Mouse (Mus musculus) forebrain, postnatal 0 days (tissue): ENCODE measurements around the gene 4930524J08Rik. TPM values are rescaled to one million over a fixed set of nuclear protein-coding genes. Genes with fewer than 3 reads are reported as not detected.
A peak's percentile ranks its signal among the peaks of the same experiment; 100 is the strongest.

Experiments used
- ATAC-seq: fragments of 200-750 bp; cut with Nextera tagmentation; 2 replicates; pipeline ENCODE4 v1.8.0; 2017; ENCODE audit warnings: mild to moderate bottlenecking, moderate library complexity
- DNase-seq: peaks from one replicate; pipeline ENCODE4 v3.0.0-alpha.2; 2015
- H3K27ac ChIP-seq: fragments of 300-500 bp; sonication (generic); 2 replicates; pipeline ENCODE4 v1.5.1; 2014; ENCODE audit warnings: low read depth, mild to moderate bottlenecking, antibody characterized with exemption, low read length, moderate library complexity, mixed read lengths
- H3K27me3 ChIP-seq: fragments of 300-500 bp; sonication (generic); 2 replicates; pipeline ENCODE4 v1.6.1; 2014; ENCODE audit warnings: mild to moderate bottlenecking, low read length, mixed read lengths; ENCODE audit not compliant: insufficient read depth
- H3K36me3 ChIP-seq: fragments of 300-500 bp; sonication (generic); 2 replicates; pipeline ENCODE4 v1.6.1; 2014; ENCODE audit warnings: mild to moderate bottlenecking, moderate library complexity; ENCODE audit not compliant: insufficient read depth
- H3K4me1 ChIP-seq: fragments of 300-500 bp; sonication (generic); 2 replicates; pipeline ENCODE4 v1.6.1; 2014; ENCODE audit warnings: antibody characterized with exemption; ENCODE audit not compliant: insufficient read depth
- H3K4me2 ChIP-seq: fragments of 300-500 bp; sonication (generic); 2 replicates; pipeline ENCODE4 v1.6.1; 2014; ENCODE audit warnings: low read depth, mild to moderate bottlenecking, moderate library complexity
- H3K4me3 ChIP-seq: fragments of 300-500 bp; sonication (generic); 2 replicates; pipeline ENCODE4 v1.5.1; 2014; ENCODE audit warnings: low read depth, low read length, mixed read lengths
- H3K9ac ChIP-seq: fragments of 300-500 bp; sonication (generic); 2 replicates; pipeline ENCODE4 v1.6.1; 2014; ENCODE audit warnings: mild to moderate bottlenecking
- H3K9me3 ChIP-seq: fragments of 300-500 bp; sonication (generic); 2 replicates; pipeline ENCODE4 v1.6.1; 2016; ENCODE audit warnings: low read length
- CTCF ChIP-seq: sonication (generic); IDR thresholded peaks from 2 replicates; pipeline ENCODE4 v1.5.1; 2016; ENCODE audit warnings: antibody characterized with exemption, control low read depth, low read depth
- whole genome bisulfite sequencing: fragments of 180-500 bp; shearing (Covaris S2); extraction: QIAGEN DNeasy Blood & Tissue Kit; methylation state at CpG from one replicate; pipeline ENCODE4 v1.1.7; 2014; 5-methylcytosine and 5-hydroxymethylcytosine counted together
- polyA plus RNA-seq: library from polyadenylated mRNA; unstranded; fragments of >200 nt; fragmentation: Nextera tagmentation; extraction: Ambion mirVana; gene quantifications from 2 replicates; pipeline ENCODE4 v1.2.1, GENCODE M21; 2015
- total RNA-seq: library from RNA; depleted of rRNA; stranded (reverse); fragments of >200 nt; gene quantifications from 2 replicates; pipeline ENCODE4 v1.2.3, GENCODE M21; 2014; rRNA removed

Gene 4930524J08Rik
- total RNA-seq (5.0 and 9.0 TPM in 2 replicates), polyA plus RNA-seq (3.1 and 3.3 TPM in 2 replicates)

GRCm38 (mm10) chr5:99978699-99979442, at the start of gene 4930524J08Rik, which contains the start of gene Hnrnpd:
Gene 4930524J08Rik, plus strand, starts transcription at chr5:99979061.
Gene Hnrnpd, minus strand, starts transcription at chr5:99978938.
- peak within 1 kb of the TSS; percentile 83 for H3K9ac ChIP-seq
- DNase-seq, result peak; percentile 98
- peak within 1 kb of the TSS; percentile 99 for H3K27ac ChIP-seq
- peak; percentile 98 for ATAC-seq
- H3K36me3 ChIP-seq, result no peaks in the 10 kb centered on the region
- H3K4me1 ChIP-seq, result peaks cover 18% of the 10 kb centered on the region
- under 1% methylated on average over 79 of the region's 97 CpGs for WGBS
- H3K4me2 ChIP-seq, result peak within 1 kb of the TSS; percentile 80
- H3K27me3 ChIP-seq, result no peaks in the 10 kb centered on the region
- H3K9me3 ChIP-seq, result no peaks in the 10 kb centered on the region
- peak within 1 kb of the TSS; percentile 90 for H3K4me3 ChIP-seq
- no peak for TF ChIP-seq CTCF

- DNase-seq (no peak), ATAC-seq (no peak)
- H3K4me1 ChIP-seq, result no peaks in the 10 kb centered on the region
- no peak overlapping the region for H3K27ac ChIP-seq
- H3K27me3 ChIP-seq, result no peaks in the 10 kb centered on the region
- H3K9me3 ChIP-seq, result no peaks in the 10 kb centered on the region
- TF ChIP-seq CTCF, result no peak
- WGBS, result 91% methylated on average over 6 of the region's 6 CpGs
- H3K36me3 ChIP-seq, result no peaks in the 10 kb centered on the region
- no peak overlapping the region for H3K4me2 ChIP-seq
- H3K4me3 ChIP-seq, result no peak overlapping the region
- no peak overlapping the region for H3K9ac ChIP-seq
These were observed 47.0 kb upstream of the 4930524J08Rik start for GRCm38 (mm10) chr5:99931910-99932309.

GRCm38 (mm10) chr5:99939440-99939839, 39.4 kb upstream of the 4930524J08Rik start:
- no peaks in the 10 kb centered on the region for H3K27me3 ChIP-seq
- no peak for DNase-seq
- H3K4me1 ChIP-seq, result 0 out of 2 replicates have a peak, but pooled peaks cover 5% of the 10 kb centered on the region
- H3K4me2 ChIP-seq, result no peak overlapping the region
- no peak for TF ChIP-seq CTCF
- H3K9me3 ChIP-seq, result no peaks in the 10 kb centered on the region
- WGBS, result 76% methylated on average over 3 of the region's 3 CpGs
- H3K4me3 ChIP-seq, result no peak overlapping the region
- no peaks in the 10 kb centered on the region for H3K36me3 ChIP-seq
- no peak overlapping the region for H3K27ac ChIP-seq
- peak; percentile 50; the same call in 1 of the 2 replicates for ATAC-seq
- H3K9ac ChIP-seq, result no peak overlapping the region

DNA sequence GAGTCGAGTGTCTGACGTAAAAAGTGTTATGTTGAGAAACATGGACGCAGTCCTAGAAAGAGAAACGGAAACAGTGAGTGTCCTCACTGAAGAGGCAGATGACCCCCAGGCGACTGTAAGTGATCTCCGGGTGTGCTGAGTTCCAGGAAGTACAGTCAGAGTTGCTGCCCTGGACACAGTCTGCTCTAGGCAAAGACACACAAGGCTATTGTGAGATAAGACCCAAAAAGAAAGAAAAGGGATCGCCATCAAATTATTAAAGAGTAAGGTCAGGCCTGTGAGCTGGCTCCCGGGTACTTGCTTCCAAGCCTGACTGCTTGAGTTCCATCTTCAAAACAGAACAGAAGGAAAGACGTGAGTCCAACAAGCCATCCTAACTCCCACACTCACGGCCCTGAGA, 37.6 kb upstream of the 4930524J08Rik start:
- no peak overlapping the region for H3K27ac ChIP-seq
- H3K9me3 ChIP-seq, result no peaks in the 10 kb centered on the region
- H3K4me3 ChIP-seq, result no peak overlapping the region
- TF ChIP-seq CTCF, result no peak
- H3K27me3 ChIP-seq, result no peaks in the 10 kb centered on the region
- H3K36me3 ChIP-seq, result no peaks in the 10 kb centered on the region
- H3K4me1 ChIP-seq, result 0 out of 2 replicates have a peak, but pooled peaks cover 5% of the 10 kb centered on the region
- H3K9ac ChIP-seq, result no peak overlapping the region
- DNase-seq, result no peak
- WGBS, result 84% methylated on average over 10 of the region's 10 CpGs
- no peak for ATAC-seq
- H3K4me2 ChIP-seq, result no peak overlapping the region

DNA sequence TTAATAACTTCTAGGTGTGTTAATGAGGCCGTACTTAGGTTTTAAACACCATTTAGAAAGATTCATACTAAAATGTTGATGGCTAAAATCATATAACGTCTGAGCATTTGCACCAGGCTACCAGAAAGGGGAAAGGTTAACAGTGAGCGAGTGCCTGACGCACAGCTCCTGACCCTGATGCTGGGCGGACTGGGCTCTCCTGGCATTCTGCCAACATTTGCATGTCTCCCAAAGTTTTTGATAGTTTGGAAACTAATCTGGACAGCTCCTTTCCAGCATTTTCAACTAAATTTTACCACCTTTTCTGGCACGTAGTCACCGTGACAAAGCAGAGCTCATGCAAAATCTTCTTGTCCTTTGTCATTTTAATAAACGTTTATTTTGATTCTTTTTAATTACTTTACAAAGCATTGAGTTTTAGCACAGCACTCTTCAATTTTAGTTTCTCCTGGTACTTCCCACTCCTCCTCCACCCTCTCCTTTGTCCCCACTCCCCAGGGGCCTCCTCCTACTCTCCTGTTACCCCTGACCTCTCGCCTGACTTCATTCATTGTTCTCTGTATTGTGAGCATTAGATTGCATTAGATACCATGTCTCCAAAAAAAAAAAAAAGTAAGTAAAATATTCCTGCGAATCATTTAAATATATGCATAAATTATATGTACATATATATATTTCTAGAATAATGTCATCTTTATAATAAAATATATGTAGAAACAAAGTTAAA, 36.9 kb upstream of the 4930524J08Rik start:
- DNase-seq (no peak), ATAC-seq (no peak)
- no peaks in the 10 kb centered on the region for H3K9me3 ChIP-seq
- H3K27ac ChIP-seq, result no peak overlapping the region
- H3K36me3 ChIP-seq, result no peaks in the 10 kb centered on the region
- 0 out of 2 replicates have a peak, but pooled peaks cover 5% of the 10 kb centered on the region for H3K4me1 ChIP-seq
- H3K4me3 ChIP-seq, result no peak overlapping the region
- no peak overlapping the region for H3K9ac ChIP-seq
- no peaks in the 10 kb centered on the region for H3K27me3 ChIP-seq
- TF ChIP-seq CTCF, result no peak
- 42% methylated on average over 10 of the region's 10 CpGs for WGBS
- H3K4me2 ChIP-seq, result no peak overlapping the region

DNA sequence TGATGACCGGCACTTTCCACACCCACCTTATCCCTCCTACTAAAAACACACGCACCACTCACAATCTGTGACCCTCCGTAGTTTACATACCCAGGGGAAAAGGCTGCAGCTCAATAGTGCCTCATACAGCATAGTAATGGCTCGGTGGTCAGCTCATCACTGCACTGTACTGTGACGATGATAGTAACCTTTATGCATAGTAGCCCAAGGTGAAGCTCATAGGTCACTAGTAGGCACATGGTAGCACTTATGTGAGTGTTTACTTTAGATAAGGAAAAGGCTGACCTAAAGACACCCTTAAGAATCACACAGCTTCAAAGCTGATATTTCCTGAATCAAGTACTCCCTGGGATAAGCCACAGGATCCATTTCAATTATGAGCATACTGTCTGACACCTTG, 26.3 kb upstream of the 4930524J08Rik start:
- H3K9ac ChIP-seq, result no peak overlapping the region
- H3K9me3 ChIP-seq, result no peaks in the 10 kb centered on the region
- no peak overlapping the region for H3K4me3 ChIP-seq
- no peak for DNase-seq
- H3K4me2 ChIP-seq, result no peak overlapping the region
- 97% methylated on average over 5 of the region's 5 CpGs for WGBS
- no peak for TF ChIP-seq CTCF
- H3K27ac ChIP-seq, result no peak overlapping the region
- H3K27me3 ChIP-seq, result no peaks in the 10 kb centered on the region
- no peak for ATAC-seq
- no peaks in the 10 kb centered on the region for H3K4me1 ChIP-seq
- peaks cover 4% of the 10 kb centered on the region; the same call in 1 of the 2 replicates for H3K36me3 ChIP-seq

DNA sequence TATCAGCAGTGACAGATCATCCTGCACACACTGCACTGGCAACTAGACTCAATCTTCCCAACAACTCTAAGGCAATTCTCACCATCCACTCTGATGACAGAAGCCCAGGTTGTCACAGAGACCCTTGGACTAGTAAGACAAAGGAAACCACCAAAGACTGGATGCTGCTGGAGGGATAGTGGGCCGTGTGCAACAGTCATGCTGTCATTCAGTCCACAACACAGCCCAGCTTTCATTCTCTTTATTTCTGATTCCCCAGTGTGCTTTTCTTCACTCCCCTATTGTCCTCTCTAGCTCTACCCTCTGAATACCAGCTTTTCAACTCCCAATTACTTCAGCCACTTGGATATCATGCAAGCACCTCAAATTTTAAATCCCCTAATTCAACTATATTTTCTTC, 25.0 kb upstream of the 4930524J08Rik start:
- DNase-seq (no peak), ATAC-seq (peak; percentile 55)
- no peak for TF ChIP-seq CTCF
- Histone ChIP-seq H3K9ac (no peak overlapping the region), H3K9me3 (no peaks in the 10 kb centered on the region), H3K4me3 (no peak overlapping the region), H3K36me3 (peaks cover 11% of the 10 kb centered on the region), H3K4me2 (no peak overlapping the region), H3K27ac (no peak overlapping the region), H3K4me1 (no peaks in the 10 kb centered on the region), H3K27me3 (no peaks in the 10 kb centered on the region)
- WGBS, result 9% methylated on average over 1 of the region's 1 CpGs
